Mouse (Mus musculus): ENCODE measurements around the gene Tex29.

The Tex29 gene

DNA sequence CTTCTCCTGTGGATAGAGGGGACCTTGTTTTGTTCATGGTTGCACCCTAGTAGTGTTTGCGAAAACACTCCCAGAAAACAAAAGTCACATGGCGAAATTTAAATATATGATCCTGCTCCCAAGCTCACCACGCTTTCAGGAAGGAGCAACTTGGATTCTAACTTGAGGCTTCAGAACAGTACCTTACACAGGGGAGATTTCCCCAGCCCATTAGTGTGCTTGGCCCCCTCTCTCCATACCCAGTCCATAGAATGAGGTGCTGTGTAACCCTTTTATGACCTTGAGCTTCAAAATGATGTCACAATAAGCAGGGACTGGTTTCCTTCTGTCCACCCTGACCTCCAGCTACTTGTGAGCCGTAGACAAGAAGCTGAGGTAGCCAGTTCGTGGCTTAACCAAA, at the start of gene Tex29:
Tex29 (plus strand) TSS at position 301 of the 400 bp plus-strand sequence.
- DNase-seq, result no peak

DNA sequence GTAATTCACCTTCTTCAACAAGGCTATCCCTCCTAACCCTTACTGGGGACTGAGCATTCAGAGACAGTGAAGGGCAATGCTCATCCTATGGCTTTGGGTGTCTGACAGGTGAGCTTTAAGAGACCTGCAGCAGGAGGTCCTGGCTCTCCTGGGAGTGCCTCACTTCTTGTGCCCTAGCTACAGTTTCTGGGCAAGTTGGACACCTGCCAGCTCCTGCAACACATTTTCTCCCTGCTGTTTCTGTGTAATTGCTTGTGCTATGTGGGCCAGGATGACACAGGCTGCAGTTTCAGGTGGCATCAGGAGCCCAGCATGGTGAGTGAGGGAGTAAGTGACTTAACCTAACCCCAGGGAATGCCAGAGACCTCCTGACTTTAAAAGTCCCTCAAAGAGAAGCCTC, 45.3 kb upstream of the Tex29 start:
- DNase-seq, result no peak

DNA sequence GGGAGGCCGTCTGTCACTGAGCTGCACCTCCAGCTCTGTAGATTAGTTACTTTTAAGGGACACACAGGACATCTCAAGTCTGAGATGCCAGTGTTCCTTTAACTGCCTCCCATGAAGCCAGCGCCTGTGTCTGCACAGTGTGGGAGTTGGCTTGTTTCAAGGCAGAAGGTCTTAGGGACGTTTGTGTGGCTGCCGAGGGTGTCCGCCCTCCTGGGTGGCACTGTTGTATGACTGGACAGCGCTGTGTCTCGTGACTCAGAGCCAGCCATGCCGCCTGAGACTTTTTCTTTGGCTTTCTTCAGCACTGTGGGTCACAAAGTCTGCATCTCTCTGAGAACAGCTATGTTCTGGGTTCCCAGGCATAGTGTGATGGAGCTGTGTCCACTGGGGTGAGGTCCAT, 43.1 kb upstream of the Tex29 start:
- no peak for DNase-seq

DNA sequence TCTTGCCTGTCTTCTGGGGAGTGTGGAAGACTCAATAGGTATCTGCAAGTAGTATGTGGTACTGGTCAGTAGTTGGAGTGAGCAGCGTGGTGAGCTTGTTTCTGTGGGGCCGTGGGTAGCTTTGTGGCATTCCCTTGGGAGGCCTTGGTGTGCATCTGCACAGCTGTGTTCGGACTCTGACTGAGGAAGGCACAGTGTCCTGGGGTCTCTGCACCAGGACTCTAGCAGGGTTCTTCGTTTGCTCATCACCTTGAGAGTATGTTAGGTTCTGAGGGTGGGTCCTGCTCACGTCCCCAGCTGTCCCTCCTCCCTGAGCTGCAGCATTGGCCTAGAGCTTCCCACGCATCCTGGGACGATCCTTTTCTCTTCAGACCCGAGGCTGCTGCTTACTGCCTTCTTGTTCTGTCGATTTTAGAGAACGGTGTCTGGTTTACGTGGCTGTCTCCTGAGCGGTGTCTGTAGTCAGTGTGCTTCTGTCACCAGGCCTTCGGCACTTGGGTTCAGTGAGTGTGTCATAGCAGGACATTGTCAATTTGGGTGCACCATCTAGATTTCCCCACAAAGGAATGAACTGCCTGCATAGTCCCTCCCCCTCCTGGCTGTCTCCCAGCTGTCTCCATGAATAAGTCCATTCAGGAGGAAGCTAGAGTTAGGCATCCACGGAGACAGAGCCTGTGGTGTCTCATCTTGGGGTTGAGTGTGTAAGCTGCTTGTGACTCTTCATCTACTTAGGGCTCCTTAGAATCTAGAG, 42.4 kb upstream of the Tex29 start:
- DNase-seq, result no peak

DNA sequence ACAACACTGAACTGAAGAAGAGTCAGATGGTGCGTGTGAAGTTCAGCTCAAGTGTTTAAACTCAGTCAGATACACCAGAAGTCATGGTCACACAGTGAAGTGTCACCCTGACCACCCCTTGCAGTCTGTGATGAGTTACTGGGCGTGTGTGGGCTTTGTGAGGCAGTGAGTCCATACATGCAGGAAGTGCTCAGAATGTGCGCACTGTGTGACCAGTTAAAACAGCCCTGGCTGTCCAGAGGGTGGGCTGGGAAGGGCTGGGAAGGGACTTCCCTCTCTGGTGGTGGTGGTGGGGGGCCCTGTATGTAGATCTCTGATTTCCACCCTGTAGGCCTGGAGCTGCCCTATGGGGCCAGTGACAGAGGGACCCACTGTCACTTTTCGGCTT, 41.8 kb upstream of the Tex29 start:
- no peak for DNase-seq

DNA sequence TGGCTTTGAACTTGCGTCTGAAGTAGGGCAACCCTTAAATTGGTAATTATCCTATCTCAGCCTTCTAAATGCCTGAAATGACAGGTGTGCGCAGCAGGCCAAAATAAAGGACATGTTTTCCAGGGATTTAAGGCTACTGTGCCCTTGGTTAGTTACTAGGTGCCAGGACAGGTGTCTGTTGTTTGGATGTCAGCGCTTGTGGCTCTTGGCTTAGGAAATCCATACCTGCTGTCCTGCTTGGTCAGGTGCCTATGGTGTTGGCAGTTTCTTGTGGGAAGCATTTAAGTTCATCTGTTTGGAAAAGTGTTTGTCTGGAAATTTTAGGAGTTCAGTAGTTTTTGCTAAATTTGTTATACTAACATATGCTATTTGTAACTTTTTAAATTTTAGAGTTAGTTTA, 41.2 kb upstream of the Tex29 start:
- DNase-seq, result no peak

DNA sequence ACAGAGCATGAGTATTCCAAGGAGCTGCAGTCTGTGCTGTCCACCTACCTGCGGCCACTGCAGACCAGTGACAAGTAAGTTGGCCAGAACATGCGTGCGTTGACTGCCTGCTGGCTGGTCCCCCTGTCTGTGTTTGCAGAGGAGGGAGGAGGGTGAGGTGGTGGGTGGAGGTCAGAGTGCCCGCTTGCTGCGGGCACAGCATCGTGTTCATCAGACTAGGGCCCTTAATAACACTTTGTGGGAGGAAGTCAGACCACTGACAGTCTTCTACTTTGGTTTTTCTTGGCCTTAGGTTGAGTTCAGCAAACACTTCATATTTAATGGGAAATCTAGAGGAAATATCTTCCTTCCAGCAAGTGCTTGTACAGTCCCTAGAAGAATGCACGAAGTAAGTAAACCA, 39.8 kb upstream of the Tex29 start:
- DNase-seq, result no peak

DNA sequence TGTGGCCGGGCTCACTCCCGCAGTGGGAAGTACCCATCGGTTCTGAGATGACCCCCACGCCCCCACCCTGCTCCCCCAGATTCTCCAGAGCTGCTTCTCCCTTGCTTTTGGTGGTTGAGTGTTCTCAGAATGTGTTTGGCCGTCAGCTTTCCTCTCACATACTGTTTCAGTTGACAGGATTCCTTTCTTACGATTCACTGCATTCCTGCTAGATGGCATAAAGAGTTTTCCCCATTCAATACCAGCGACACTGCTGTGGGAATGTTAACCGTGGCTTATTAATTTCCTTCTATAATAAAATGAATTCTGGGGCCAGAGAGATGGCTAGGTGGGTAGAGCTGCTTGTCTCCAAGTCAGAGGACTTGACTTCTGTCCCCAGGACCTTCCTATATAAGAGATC, 38.7 kb upstream of the Tex29 start:
- DNase-seq, result no peak

DNA sequence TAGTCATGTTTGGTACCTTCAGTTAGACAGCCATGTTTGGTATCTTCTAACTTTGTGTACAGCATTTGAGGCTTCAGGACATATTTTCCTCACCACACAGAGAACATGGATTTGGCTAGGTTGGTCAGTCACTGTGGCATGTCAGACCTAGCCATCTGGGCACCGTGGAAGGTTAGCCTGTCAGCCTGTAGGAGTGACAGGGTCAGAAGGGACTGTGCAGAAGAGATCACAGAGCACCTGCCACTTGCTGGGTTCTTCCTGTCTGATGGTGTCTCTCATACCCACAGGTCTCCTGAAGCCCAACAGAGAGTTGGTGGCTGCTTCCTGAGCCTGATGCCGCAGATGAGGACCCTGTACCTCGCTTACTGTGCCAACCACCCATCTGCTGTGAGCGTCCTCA, 35.4 kb upstream of the Tex29 start:
- no peak for DNase-seq

DNA sequence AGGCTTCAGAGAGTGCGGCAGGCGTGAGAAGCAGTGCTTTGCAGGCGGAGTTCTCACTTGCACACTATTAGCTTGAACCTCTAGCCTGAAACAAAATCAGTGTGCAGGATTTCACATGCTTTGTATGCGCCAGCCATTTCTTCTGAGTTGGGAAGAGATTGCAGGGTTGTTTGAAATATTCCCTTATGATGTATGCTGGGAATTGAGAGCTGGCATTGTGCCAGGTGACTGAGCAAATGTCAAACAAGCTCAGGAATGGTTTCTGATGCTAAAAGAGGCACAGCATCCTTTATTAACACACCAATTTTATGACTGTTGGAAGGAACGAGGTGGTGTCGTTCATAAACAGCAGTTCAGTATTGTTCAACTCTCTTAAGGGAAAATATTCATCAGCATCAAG, 34.0 kb upstream of the Tex29 start:
- no peak for DNase-seq

DNA sequence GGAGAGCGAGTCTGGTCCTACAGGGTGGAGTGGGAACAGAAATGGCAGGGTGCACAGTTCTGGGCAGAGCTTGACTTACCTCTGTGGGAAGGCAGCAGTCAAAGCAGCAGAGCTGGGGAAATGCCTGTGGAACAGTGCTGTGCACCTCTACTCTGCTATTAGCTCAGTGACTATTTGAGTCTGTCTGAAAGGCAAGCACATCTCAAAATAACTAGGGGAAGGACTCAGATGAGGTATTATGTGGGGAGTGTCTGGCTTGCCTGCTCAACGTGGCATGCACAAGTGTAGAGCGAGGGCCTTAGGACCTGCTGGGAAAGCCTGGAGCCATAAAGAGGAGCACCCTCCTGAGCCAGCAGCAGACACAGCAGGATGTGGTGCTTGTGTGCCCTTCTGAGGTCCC, 32.9 kb upstream of the Tex29 start:
- no peak for DNase-seq

DNA sequence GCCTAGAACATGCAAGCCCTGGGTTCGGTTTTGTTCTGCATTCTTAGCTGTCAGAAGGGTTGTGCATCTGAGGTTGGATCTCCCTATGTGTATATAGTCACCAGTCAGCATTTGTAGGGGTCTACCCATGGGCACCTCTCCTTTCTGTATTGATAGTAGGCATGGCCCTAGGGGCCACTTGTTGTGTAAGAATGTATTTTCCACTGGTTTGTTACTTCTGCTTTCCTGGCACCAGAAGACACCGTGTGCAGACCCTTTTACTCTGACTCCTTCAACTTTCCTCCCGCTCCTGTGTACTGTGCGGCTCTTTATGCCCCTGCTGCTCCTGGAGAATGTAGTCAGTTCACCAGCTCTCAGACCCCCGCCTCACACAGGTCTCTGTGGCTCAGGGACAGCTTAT, 32.2 kb upstream of the Tex29 start:
- DNase-seq, result no peak

DNA sequence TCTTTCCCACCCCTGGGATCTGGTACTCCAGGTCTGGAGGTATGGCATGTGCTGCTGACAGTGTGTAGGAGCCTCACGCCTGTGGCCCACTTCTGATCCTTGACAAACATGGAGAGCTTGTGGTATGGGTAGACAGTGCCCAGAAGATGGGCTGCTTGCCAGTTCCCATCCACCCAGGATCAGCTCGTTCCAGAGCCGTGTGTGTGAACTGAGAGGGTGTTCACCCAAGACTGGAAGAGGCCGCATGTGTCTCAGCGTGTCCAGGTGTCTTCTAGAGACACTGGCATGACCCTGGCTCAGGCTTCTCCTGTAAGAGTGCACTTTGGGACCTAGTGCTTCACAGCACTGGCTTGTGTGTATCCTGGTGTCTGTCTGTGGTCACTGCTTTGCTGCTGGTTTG, 29.8 kb upstream of the Tex29 start:
- DNase-seq, result no peak

DNA sequence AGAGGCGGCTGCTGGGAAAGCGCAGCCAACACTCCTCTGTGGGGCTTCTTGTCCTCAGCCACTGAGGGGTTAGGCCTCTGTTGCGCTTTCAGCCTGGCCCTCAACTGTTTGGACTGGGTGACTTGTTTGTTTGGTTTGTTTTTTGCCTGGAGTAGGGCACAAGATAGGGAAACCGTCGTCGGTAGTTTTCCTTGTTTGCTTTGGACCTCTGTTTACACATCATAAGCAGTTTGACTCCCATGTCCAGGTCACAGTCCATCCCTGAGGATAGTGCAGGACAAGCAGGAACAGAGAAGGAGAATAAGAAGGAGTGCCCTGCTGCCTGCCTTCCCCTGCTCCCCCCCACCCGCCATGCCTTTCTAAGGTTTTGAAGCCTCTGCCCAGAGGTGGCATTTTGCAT, 26.5 kb upstream of the Tex29 start:
- no peak for DNase-seq

DNA sequence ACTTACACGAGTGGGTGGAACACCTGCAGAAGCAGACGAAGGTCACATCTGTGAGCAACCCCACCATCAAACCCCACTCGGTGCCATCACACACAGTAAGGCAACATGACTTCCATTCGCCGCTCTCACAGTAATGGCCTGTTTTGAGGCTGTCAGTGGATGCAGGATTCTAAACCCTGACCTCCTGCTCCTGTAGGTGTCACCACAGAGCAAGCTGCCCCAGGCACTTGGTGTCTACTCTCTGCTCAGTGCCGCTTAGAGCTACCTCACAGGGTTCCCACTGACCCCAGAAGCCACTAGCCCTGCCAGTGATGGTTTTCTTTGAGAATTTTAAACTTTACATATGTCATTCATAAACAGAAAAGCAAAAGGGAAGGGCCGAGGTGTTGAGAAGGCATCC, 25.1 kb upstream of the Tex29 start:
- DNase-seq, result no peak

DNA sequence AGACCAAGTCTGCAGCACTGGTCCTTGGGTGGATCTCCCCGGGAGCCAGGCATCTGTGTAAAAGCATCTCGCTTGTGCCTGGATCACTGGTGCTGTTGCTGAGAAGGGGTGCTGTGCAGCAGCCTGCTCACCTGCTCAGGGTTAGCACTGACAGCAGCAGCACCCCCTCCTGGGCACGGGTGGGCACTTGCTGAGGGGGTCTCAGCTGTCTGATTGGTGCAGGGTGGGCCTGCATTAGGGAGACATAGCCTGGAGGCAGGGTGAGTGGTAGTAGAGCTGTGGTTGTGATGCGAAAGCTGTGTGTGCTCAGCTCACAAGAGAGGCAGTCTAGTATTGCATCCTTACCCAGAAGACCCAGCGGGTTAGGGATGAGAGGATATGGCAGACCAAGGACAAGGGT, 20.1 kb upstream of the Tex29 start:
- no peak for DNase-seq

DNA sequence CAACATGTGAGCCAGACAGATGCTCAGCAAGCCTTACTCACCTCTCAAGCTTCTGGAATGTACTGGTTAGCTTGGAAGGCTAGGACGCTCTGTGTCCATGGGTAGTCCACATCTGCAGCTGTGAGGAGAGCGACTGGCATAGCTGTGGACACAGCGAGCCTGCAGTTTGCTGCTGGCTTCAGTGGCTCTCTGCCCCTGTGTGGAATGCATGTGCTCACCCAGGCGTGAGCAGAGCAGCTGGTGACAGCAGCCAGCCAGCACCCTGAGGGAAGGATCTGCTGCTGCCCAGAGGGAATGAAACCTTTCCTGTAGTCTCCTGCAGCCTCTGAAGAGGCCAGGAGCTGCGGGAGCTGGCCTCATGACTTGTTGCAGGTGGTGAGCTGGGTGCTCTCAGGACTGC, 19.7 kb upstream of the Tex29 start:
- DNase-seq, result no peak

DNA sequence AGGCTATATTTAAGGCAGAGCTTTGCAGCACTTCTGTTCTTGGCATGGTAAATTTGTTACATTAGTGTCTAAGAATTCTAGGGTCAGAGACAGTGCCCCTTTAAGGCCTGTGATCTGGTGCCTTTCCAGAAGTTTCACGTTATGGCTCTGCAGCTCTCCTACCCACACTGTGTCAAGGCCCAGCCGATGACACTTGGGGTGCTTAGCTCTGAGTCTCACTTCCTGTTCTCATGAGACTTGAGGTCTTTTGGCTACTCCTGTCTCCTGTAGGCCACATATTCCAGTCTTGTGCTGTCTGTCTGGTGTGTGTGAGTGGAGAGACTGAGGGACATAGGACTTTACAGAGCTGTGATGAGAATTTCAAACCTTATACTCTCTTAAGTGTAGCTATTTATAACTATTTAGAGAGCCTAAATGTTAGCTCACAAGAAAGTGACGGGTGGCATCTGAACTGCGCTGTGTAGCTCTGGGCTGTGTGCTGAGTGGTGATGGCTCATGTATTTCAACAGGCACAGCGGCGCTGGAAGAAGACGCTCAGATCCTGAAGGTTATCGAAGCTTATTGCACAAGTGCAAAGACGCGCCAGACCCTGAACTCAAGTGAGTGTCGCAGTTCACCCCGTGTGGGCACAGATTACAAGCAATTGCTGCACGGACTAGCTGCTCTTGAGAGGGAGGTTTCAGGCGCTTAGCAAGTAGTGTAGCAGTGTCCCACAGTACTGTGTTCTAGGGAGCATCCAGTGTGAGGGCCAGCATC, 18.6 kb upstream of the Tex29 start:
- no peak for DNase-seq

DNA sequence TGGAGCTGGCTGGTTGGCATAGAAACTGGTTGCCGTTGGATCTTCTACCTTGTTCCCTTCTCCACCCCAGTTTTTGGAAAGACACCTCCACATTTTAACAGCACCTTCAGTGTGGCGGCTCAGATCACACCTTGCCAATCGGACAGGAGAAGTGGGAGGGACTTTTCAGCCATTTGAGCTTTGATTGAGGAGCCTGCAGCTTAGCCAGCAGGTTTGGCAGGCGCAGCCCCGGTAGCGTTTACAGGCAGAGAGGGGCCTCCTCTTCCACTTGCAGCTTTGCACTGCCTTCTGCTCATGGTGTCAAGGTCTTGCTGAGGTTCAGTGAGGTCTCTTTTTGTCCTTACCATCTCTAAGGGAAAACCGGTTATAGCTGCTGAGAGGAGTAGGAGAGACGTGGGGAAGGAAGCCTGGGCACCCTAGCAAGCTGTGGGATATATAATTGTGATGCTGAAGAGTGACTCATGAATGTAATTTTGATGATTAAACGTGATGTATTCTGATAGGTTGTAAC, 17.7 kb upstream of the Tex29 start:
- DNase-seq, result no peak

DNA sequence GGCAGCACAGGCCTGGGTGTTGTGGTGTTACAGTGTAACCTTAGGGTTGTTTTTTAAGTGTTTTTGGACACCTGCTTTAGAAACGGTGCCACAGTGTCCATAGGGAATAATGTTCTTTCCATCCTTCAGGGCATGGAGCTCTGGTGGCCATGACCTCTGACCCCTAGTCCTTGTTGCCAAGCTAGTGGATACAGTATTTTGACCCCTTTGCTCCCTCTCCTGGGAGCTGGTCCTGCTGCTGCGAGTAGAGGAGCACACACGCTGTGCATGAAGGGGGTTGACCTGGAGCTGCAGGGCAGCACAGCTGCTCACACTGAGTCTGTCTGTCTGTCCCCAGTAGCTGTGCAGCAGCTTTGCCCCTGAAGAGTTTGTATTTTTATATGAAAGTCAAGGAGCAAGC, 14.5 kb upstream of the Tex29 start:
- DNase-seq, result no peak

DNA sequence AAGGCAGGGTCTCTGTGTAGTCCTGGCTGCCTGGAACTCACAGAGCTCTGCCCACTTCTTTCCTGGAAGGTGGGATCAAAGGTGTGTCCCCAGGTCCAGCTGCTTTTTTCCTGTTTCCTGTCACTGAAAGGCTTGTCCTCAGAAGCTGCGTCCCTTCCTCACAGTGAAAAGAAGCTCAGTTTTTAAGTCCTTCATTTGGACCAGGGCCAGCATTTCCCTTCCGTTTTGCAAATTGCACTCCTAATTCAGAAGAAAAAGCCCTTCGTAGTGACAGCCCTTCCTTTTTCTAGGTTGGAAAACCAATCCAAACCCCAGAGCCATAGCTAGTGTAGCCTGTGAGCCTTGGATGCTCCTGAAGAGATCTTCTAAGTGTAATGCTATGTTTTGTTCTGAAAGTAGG, 13.0 kb upstream of the Tex29 start:
- no peak for DNase-seq

DNA sequence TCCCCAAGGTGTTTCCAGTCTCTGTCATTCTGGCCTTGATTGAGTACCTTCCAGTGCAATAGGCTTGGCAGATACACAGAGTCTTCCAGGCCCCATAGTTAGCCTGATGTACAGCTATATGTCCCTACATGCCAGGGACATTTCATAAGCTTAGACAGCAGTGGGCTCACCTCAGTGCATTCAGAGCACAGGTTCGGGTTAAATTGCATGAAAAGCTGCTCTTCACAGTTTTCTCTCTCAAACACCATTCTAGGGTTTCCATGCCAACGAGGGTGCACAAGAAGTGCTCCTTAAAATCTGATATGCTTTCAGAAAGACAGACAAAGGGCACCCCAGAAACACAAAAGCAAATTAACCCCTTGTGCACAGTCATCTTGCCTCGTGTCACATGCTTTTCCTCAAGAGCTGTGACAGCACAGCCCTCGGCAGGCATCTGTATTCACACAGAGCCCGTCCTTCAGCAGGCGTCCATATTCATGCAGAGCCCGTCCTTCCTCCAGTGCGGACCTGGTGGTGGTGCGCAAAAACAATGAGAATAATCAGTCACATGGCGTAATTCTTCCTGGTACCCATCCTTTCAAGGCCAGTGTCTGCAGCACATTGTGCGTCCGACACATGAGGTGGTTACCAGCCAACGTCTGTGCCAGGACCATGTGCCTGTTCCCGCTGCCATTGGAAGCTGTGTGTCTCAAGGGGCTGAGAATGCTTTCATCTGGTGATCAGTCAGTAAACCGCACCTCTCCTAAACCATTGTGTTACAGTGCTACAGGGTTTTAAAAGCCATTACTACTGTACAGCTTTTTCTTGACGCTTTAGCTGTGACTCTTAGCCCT, 9.8 kb upstream of the Tex29 start:
- DNase-seq, result no peak

DNA sequence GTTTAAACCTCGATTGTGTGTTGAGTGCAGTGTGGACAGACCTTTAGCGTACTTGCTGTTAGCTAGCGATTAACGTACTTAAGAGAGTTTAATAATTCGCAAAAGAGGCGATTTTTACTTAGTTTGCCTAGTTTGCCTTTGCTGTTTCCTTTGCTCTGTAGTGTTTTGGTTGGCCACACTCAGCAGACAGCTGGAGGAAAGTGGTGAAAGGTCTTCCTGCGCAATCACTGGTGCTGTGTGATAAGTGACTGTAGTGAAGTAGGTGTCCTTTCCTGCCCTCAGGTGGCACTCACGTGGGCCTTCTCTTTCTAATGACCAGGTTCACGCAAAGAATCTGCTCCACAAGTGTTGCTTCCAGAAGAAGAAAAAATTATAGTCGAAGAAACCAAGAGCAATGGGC, 9.1 kb upstream of the Tex29 start:
- no peak for DNase-seq

DNA sequence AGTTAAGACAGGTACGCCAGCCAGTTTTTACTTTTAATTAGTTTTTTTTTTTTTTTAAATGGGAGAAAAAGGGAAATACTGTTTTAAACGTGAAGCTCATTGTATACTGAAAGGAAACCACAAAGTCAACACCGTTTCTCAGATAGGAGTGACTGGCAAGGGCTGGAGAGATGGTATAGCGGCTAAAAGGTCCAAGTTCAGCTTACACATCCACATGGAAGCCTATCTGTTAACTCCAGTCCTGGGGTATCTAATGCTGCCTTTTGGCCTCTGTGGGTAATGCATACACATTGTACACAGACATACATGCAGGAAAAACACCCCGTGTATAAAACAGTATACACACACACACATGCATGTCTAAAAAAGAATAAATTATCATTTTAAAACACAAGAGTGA, 8.3 kb upstream of the Tex29 start:
- no peak for DNase-seq
